Mouse (Mus musculus): ENCODE results near the gene Hist1h2bp. TPM values are rescaled to one million over a fixed set of nuclear protein-coding genes. Genes with fewer than 3 reads are reported as not detected.

Hist1h2bp gene
- total and polyA plus RNA-seq, 3 experiments = 0.60 to 510 (median 3.6) TPM

DNA sequence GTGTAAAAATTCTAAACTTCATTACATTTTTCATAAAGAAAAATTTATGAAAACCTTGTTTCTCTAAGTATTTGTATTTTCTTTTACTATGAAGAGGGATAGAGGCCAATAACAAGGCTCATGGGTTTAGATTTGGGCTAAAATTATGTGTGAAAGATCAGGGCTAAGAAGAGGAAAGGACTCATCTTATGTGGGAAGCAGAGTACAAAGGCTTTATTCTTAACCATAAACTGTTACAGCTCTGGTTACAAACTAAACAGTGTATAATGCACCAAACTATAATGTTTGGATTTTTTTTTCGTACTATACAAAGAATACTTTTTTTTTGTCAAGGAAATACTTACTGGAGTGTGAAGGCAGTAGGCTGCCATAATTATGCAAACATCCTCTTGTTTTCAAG, 31.6 kb upstream of the Hist1h2bp start:
- no peak for DNase-seq (ENCODE audit: extremely low read depth)
- no peak overlapping the region for H3K4me2 ChIP-seq (ENCODE audit: insufficient read depth, low read depth, poor library complexity, severe bottlenecking)
- H3K9ac ChIP-seq (ENCODE audit: insufficient read depth, low read depth) = no peak overlapping the region
- no peaks in the 10 kb centered on the region for H3K27me3 ChIP-seq (replicated peaks)
- TF ChIP-seq ZNF384 (IDR thresholded peaks at IDR 0.05; ENCODE audit: low read depth, low read length) (peak; percentile 12; the same call in 1 of the 2 replicates), TBP (conservative IDR thresholded peaks at IDR 0.05; ENCODE audit: low read depth, low read length) (peak; percentile 61; the same call in 1 of the 2 replicates), JUND (conservative IDR thresholded peaks at IDR 0.05; ENCODE audit: low read depth, low read length) (no peak), ZMIZ1 (IDR thresholded peaks at IDR 0.05; ENCODE audit: low read depth, low read length) (0 out of 2 replicates have a peak, but pooled peaks have one; percentile 31), SMC3 (IDR thresholded peaks at IDR 0.05; ENCODE audit: low read depth, low read length) (no peak), MAFK (IDR thresholded peaks at IDR 0.05; ENCODE audit: insufficient replicate concordance, low read length) (no peak), JUN (IDR thresholded peaks at IDR 0.05; ENCODE audit: insufficient read depth, low read depth, low read length) (no peak)
- no peak overlapping the region for H3K27ac ChIP-seq (ENCODE audit: insufficient read depth, low read depth)
- dilution Hi-C loops (cut with MboI; ENCODE audit: extremely low pct_ligation_motif_present, extremely low pct_unique_long_range_greater_than_20kb, low sequenced_read_pairs) = no loop called here
- no peaks in the 10 kb centered on the region for H3K9me3 ChIP-seq (replicated peaks; ENCODE audit: low read length)
- H3K79me2 ChIP-seq (replicated peaks; ENCODE audit: control insufficient read depth, extremely low read depth, insufficient read depth, poor library complexity, severe bottlenecking) = no peaks in the 10 kb centered on the region
- H3K4me3 ChIP-seq (replicated peaks in 1 of 3; ENCODE audit: low read depth in 2 of 3, low read length in 2 of 3, poor library complexity in 1 of 3) = no peak overlapping the region
- H3K4me1 ChIP-seq (ENCODE audit: control insufficient read depth in 1 of 2, insufficient read depth in 2 of 2) = peaks cover 0 to 26% of the 10 kb centered on the region in 2 experiments; a peak in 2 of 4 replicates
- no peaks in the 10 kb centered on the region for H3K36me3 ChIP-seq (replicated peaks in 1 of 2; ENCODE audit: control insufficient read depth in 1 of 2, insufficient read depth in 1 of 2, low read length in 1 of 2)
- in situ Hi-C loops (cut with MboI; ENCODE audit: low pct_ligation_motif_present, low pct_unique_long_range_greater_than_20kb, low sequenced_read_pairs) = no loop called here

DNA sequence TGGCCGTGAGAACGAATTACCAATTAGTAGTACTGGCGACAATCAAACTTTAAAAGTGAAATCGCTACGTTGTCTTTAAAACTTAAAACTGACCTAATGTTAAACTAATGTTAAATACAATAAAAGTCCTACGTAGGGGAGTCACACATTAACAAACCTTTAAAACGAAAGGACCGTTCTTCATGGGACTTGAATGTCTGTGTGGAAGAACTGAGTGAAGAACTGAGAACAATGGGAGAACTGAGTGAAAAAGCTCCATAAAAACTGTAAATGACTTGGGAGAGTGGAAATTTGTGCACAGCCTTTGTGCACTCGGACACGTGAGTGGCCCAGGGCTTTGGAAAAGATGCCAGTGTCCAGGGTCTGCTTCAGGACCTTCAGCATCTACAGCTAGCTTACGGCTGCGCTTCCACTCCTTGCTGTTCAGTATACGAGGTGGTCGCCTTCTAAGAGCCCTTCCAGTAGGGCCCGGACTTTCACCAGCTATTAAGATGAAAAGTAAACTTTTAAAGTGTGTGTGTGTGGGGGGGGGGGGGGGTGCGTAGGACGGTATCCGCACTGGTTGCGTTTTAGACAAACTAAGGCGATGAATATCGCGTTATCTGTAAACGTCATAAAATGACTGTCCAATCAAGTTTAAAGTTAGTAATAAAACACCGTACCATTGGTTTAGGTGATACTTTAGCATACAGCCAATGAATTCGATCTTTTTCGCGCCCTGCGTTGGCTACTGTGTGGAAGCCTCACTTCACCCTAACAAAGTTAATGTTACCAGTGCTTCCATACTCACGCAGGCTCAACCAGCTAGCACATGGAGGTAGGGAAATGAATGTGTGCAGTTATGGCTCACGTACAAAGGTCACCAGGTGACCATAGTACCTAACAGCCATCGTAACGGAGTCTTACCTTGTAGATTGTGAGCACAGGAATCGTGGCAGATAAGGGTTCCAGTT, 8.2 kb upstream of the Hist1h2bp start:
- no peaks in the 10 kb centered on the region; the same call in 1 of the 2 replicates for H3K79me2 ChIP-seq (replicated peaks; ENCODE audit: control insufficient read depth, extremely low read depth, insufficient read depth, poor library complexity, severe bottlenecking)
- H3K36me3 ChIP-seq (replicated peaks in 1 of 2; ENCODE audit: control insufficient read depth in 1 of 2, insufficient read depth in 1 of 2, low read length in 1 of 2) = no peaks in the 10 kb centered on the region
- peak overlapping the region; percentile 59 to 72 (median 59) for H3K4me3 ChIP-seq (replicated peaks in 1 of 3; ENCODE audit: low read depth in 2 of 3, low read length in 2 of 3, poor library complexity in 1 of 3)
- H3K27ac ChIP-seq (ENCODE audit: insufficient read depth, low read depth) = peak overlapping the region; percentile 97
- H3K4me1 ChIP-seq (ENCODE audit: control insufficient read depth in 1 of 2, insufficient read depth in 2 of 2) = peaks cover 6 to 24% of the 10 kb centered on the region in 2 experiments; a peak in 3 of 4 replicates
- DNase-seq (ENCODE audit: extremely low read depth) = peak; percentile 94
- in situ Hi-C loops (cut with MboI; ENCODE audit: low pct_ligation_motif_present, low pct_unique_long_range_greater_than_20kb, low sequenced_read_pairs) (no loop called here), dilution Hi-C loops (cut with MboI; ENCODE audit: extremely low pct_ligation_motif_present, extremely low pct_unique_long_range_greater_than_20kb, low sequenced_read_pairs) (no loop called here)
- H3K4me2 ChIP-seq (ENCODE audit: insufficient read depth, low read depth, poor library complexity, severe bottlenecking) = peak overlapping the region; percentile 65
- no peaks in the 10 kb centered on the region for H3K9me3 ChIP-seq (replicated peaks; ENCODE audit: low read length)
- H3K27me3 ChIP-seq (replicated peaks) = no peaks in the 10 kb centered on the region
- H3K9ac ChIP-seq (ENCODE audit: insufficient read depth, low read depth) = peak overlapping the region; percentile 95
- TF ChIP-seq TBP (conservative IDR thresholded peaks at IDR 0.05; ENCODE audit: low read depth, low read length) (peak; percentile 76; the same call in 1 of the 2 replicates), USF1 (IDR thresholded peaks at IDR 0.05; ENCODE audit: low read depth, low read length) (no peak), IRF4 (IDR thresholded peaks at IDR 0.05; ENCODE audit: low read depth, low read length) (0 out of 2 replicates have a peak, but pooled peaks have one; percentile 28), SMC3 (IDR thresholded peaks at IDR 0.05; ENCODE audit: low read depth, low read length) (peak; percentile 13; the same call in 1 of the 2 replicates), TCF12 (IDR thresholded peaks at IDR 0.05; ENCODE audit: low read depth, low read length) (peak; percentile 57; the same call in 1 of the 2 replicates), MAZ (IDR thresholded peaks at IDR 0.05; ENCODE audit: low read depth, low read length) (peak; percentile 44; the same call in 1 of the 2 replicates), POLR2AphosphoS2 (IDR thresholded peaks at IDR 0.05; ENCODE audit: low read depth, low read length) (peak; percentile 97), RCOR1 (conservative IDR thresholded peaks at IDR 0.05; ENCODE audit: low read depth, low read length) (peak; percentile 90; the same call in 1 of the 2 replicates), RAD21 (IDR thresholded peaks at IDR 0.05; ENCODE audit: low read depth, low read length) (no peak), NELFE (IDR thresholded peaks at IDR 0.05; ENCODE audit: low read depth, low read length) (peak; percentile 84; the same call in 1 of the 2 replicates), MYC (IDR thresholded peaks at IDR 0.05; ENCODE audit: low read depth, low read length) (peak; percentile 84), CHD2 (IDR thresholded peaks at IDR 0.05; ENCODE audit: low read length) (peak; percentile 94), MEF2A (IDR thresholded peaks at IDR 0.05; ENCODE audit: borderline replicate concordance, low read depth, low read length) (peak; percentile 58; the same call in 1 of the 2 replicates), BHLHE40 (IDR thresholded peaks at IDR 0.05; ENCODE audit: low read depth, low read length) (peak; percentile 79), NRF1 (IDR thresholded peaks at IDR 0.05; ENCODE audit: low read depth, low read length) (0 out of 2 replicates have a peak, but pooled peaks have one; percentile 11), JUND (conservative IDR thresholded peaks at IDR 0.05; ENCODE audit: low read depth, low read length) (no peak), PAX5 (IDR thresholded peaks at IDR 0.05; ENCODE audit: low read length) (no peak), ZC3H11A (IDR thresholded peaks at IDR 0.05; ENCODE audit: low read depth, low read length) (no peak), CHD1 (IDR thresholded peaks at IDR 0.05; ENCODE audit: low read depth, low read length) (peak; percentile 55; the same call in 1 of the 2 replicates), ETS1 (conservative IDR thresholded peaks at IDR 0.05; ENCODE audit: low read depth, low read length) (0 out of 2 replicates have a peak, but pooled peaks have one; percentile 6), HCFC1 (IDR thresholded peaks at IDR 0.05; ENCODE audit: low read depth, low read length) (peak; percentile 73), JUN (IDR thresholded peaks at IDR 0.05; ENCODE audit: insufficient read depth, low read depth, low read length) (no peak), USF2 (conservative IDR thresholded peaks at IDR 0.05; ENCODE audit: low read depth, low read length) (no peak), KAT2A (IDR thresholded peaks at IDR 0.05; ENCODE audit: insufficient replicate concordance, low read length) (0 out of 2 replicates have a peak, but pooled peaks have one; percentile 46), ZMIZ1 (IDR thresholded peaks at IDR 0.05; ENCODE audit: low read depth, low read length) (peak; percentile 99)

Data from CH12.LX (cell line).